Mouse (Mus musculus): ENCODE measurements around the gene Sppl2c.
A peak's percentile ranks its signal among the peaks of the same experiment; 100 is the strongest.
"Not testable (repeated sequence)": the region's sequence is repeated elsewhere in the genome, so short reads cannot be mapped to it uniquely, and the experiment has no call there.

Gene Sppl2c

DNA sequence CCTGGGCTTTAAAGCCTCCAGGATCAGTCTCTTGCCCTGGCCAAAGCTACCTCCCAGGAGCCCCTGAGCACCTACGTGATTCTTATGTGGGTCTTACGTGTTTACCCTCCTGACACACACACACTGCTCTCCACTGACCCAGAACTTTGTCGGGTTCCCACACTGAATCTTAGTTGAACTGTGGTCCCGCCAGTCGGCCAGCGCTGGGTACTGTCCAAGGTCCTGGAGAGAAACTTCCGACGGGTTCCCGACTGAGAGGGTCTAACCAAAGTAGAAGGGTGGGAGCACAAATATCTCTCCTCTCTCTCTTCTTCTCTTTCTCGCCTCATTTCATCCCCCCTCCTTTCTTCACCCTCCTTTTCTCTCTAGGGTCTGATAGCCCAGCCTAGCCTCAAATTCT, 11.7 kb downstream of the Sppl2c start:
- no peak for DNase-seq (ENCODE audit: low spot score)

DNA sequence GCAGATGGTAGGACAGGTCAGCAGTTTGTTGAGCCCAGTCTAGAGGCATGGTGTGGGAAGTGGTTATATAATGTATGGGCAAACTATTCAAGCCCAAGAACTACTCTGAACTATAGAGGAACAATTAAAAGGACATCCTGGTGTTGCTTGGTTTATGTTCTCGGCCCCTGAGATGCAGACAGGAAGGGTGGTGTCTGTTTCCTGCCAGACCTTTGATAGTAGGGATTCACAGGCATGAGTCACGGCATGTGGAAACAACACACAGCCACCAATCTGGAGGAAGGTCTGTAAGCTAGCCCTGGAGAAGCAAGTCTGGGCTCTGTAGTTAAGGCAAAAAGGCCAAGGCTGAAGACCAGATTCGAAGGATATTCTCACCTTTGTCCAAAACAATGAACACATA, 17.1 kb downstream of the Sppl2c start:
- DNase-seq (ENCODE audit: low spot score), result no peak

DNA sequence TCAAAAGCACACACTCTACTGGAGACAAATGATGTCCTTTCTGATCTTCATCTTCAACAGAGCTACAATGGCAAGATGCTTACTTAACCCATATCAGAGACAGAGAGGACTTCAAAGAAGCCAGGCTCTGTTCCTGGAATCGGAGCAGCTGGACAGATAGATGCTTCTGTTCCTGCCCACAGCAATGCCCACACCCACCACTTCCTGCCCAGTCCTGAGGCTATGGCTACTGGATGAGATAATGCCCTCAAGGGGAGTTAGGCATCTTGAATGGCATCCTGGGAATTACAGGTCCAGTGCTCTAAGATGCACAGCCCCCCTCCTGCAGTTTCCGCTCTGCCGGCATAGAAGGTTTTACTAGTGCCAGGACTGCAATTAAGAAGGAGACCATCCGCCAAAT, 20.4 kb downstream of the Sppl2c start:
- no peak for DNase-seq (ENCODE audit: low spot score)

DNA sequence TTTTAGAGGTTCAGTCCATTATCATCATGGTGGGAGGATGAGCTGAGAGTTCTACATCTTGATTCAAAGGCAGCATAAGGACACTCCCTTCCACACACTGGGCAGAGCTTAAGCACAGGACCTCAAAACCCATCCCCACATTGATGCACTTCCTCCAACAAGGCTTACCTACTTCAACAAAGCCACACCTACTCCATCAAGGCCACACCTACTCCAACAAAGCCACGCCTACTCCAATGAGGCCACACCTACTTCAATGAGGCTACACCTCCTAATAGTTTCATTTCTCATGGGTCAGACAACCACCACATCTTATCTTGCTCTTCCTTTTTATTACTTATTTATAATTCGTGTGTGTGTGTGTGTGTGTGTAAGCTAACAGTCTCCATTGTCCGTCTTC, 22.9 kb downstream of the Sppl2c start:
- DNase-seq (ENCODE audit: low spot score), result no peak

DNA sequence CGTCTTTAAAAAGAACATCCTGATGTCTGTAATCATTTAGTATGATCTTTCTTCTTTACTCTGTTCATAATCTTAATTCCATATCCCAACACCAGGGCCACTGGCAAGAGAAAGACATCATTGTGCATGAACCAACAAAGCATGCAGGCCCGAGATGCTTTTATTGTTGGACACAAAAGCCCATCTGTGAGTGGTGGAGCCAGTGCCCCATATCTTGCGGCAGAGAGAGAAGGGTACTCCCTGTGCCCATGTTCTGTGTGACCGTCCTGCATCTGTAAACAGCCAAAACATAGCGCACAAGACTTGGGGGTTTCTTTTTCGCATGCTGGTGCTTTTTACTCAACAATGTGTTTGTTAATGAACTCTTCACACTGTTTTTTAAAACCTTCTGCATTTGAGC, 25.1 kb downstream of the Sppl2c start:
- no peak for DNase-seq (ENCODE audit: low spot score)

DNA sequence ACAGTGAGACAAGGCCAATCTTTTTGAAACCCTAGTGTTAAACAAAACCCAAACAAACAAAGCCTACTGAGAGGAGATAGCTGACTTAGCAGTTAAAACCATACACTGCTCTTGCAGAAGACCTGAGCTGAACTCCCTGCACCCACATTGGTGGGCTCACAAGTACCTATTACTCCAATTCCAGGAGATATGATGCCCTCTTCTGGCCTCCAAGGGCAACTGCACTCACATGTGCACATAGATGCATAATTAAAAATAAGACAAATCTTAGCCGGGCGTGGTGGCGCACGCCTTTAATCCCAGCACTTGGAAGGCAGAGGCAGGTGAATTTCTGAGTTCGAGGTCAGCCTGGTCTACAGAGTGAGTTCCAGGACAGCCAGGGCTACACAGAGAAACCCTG, 28.0 kb downstream of the Sppl2c start:
- not testable (repeated sequence) for DNase-seq (ENCODE audit: low spot score)

DNA sequence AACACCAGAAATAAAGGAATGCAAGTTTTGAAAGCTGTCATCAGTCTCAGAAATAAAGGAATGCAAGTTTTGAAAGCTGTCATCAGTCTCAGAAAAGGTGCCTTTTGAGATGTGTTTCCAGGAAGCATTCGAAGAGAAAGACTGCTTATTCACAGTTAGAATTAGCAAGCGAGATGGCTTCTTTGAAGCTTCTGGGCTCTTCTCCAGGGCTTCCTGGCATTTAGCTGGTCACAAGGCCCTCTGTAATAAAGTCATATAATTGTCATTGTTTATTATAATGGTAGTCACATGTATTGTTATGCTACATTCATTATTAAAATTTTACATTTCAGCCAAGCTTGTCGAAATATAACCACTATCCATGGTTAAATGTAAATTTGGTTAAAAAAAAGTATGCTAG, 31.9 kb downstream of the Sppl2c start:
- no peak for DNase-seq (ENCODE audit: low spot score)

DNA sequence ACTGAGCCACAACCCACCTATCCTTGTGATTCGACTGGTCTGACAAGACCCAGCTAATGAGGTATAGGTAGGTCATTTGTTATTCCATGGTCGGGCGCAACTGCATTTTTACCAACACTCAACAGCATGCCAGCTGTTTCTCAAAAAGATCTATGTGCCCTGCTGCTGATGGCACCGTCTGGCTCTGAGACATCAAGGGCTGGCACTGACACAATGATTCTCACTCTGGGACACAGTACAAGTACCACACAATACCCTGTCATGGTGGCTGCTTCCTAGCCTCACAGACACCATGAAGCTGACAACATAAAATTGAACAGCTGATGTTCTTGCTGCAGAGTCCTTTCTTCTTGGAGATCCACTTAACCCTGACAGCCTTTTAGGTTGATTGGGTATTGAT, 34.2 kb downstream of the Sppl2c start:
- no peak for DNase-seq (ENCODE audit: low spot score)

DNA sequence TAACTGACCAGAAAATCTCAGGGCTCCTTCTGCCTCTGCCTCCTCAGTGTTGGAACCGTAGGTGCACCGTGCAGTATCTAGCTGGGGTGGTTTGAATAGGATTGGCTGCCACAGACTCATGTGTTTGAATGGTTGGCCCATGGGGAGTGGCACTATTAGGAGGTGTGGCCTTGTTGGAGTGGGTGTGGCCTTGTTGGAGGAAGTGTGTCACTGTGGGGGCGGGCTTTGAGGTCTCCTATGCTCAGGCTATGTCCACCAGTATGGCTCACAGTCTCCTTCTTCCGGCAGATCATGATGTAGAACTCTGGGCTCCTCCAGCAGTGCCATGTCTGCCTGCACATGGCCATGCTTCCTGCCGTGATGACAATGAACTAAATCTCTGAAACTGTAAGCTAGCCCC, 35.6 kb downstream of the Sppl2c start:
- DNase-seq (ENCODE audit: low spot score), result no peak

DNA sequence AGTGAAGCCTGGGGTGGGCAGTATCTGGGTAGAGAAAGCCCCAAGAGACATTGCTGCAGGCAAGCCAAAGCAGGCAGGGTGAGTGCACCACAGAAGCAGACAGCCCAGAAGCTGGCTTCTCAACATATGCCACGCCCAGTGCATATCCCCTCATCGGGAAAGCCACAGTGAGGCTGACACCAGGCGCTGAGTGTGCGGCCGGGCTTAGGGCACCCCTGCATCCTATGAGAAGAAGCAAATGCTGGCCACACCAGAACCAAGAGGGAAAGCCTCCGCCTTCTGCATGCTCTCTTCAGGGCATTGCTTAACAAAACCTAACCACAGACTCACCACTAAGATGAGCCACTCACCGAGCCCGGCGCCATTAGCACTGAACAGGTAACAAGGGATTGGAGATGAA, 37.2 kb downstream of the Sppl2c start:
- no peak for DNase-seq (ENCODE audit: low spot score)

DNA sequence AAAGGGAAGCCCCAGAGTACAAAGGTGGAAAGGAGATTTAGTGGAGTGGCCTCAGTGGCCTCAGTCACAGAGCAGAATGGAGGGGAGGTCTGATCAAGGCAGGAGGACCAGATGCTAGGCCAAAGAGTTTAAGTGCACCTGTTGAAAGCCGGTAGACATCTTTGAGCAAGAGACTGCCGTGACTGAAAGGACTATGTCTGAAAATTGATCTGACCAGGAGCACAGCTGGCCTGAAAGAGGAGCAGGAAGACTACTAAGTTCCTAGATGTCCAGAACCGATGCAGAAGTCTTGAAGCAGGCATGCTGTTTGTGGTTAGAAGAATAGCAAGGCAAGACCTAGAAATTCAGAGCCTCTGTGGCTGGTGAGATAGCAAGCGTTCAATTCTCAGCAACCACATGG, 43.3 kb downstream of the Sppl2c start:
- DNase-seq (ENCODE audit: low spot score), result no peak

DNA sequence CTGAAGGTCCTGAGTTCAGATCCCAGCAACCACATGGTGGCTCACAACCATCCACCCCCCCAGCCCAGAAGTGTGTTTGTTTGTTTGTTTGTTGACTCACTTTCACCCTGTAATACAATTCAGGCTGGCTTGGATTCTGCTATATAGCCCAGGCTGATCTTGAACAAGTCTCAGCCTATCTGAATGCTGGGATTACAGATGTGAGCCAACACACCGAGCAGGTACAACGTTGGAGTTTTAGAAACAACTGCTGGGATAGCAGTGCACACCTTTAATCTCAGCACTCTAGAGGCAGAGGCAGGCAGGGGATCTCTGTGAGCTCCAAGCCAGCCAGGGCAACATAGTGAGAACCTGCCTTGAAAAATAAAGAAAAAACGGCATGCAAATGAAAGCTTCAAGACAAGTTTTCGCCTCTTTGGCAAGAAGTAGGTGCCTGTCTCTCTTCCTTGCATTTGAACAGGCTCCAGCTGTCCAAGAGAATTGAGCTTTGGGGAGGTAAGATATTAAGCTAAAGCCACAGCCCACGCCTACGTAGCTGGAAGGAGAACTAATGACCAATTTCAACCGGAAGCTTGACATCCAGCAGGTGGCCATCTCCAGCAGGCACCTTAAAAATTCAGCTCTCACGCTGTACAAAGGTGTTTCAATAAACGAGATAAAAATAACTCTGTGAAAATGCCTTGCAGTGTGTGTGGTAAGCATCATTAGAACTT, 44.1 kb downstream of the Sppl2c start:
- no peak for DNase-seq (ENCODE audit: low spot score)

DNA sequence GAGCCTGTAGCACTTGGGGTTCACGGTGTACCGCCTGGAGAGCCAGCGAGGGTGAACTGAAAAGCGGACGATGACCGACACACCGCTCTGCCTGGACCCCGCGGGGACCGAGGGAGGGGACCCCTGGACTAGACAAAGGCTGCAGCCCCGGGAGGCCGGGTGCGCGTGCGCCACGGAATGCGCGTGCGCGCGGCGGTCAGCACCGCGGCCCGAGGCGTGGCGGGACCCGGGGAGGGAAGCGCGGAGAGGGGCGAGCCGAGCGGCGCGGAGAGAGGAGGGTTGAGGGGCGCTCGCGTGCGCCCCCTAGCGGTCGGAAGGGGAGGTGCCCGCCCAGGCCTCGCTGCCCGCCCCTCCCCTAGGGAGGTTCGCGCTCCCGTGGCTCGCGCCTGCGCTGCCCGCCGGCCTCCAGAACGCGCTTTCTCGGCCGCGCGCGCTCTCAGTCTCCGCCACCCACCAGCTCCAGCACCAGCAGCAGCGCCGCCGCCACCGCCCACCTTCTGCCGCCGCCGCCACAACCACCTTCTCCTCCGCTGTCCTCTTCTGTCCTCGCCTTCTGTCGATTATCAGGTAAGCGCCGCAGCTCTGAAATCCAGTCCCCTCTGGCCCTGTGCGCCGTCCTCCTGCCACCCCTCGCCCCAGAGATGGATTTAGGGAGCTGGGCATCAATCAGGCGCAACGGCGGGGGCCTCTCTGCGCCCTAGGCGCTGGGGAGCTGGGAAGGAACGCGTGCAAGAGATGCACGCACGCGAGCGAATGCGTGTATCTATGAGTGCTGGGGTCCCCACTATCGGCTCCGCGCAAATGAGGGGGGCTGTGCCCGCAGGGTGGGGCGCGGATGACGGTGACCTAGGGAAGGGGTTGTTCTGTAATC, 45.1 kb downstream of the Sppl2c start, which contains the start of gene Mapt:
Mapt (plus strand) TSS at position 350 of the 871 bp plus-strand sequence.
- DNase-seq (ENCODE audit: low spot score), result peak; percentile 81

DNA sequence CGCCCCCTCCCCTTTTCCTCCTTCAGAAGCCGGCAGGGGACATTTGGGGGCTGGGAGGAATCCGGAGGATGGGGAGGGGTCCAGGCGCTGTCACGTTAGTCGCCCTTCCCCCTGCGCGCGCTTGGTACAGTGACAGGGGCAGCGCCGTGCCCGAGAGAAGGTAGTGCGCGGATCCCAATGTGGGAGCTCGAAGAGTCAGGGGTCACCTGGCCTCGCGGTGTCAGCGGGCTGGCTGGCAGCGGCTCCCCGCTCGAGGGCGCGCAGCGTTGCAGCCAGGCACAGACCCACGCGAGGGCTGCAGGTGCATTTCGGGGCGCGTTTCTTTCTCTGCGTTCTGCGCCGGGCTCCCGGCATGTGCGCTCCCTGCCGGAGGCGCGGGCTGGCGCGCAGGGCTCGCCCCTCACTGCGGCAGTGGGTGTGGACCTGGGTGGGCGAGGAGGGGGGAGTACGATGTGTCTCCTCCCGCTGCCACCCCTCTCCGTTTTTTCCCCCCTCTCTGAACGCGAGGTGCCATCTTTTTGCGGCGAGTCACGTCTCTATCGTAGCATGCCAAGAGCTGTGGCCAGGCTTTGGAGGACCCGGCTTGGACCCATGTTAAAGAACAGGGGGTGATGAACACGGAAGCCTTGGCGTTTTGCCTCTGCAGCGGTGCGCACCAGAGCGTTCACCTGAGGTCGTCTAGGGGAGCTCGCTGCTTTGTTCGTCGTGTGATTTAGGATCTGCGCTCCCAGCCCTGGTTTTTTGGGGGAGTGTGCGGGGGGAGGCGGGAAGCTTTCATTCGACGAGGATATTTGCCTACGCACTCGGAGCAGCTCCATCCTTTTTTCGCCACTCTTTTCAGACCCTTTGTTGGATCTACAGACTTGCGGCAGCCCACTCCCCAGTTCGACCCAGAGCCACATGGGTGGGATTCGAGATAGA, 46.3 kb downstream of the Sppl2c start:
- DNase-seq (ENCODE audit: low spot score), result no peak

DNA sequence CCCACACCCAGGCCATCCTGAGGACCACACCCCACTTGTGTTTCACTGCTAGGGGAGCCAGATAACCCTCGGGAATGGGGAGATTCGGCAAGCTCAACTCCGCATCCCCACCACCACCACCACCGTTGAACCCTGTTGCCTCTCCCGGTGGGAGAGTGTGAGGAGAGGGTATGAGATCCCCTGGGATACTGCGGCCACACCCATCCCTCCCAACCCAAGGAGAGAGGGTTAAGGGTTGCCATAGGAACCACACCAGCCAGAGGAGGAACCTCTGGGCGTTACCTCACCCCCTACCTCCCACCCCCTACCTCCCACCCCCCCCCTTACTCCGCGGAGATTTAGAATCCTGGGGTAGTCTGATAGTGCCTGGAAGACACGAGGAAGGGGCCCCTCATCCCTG, 47.0 kb downstream of the Sppl2c start:
- DNase-seq (ENCODE audit: low spot score), result no peak

DNA sequence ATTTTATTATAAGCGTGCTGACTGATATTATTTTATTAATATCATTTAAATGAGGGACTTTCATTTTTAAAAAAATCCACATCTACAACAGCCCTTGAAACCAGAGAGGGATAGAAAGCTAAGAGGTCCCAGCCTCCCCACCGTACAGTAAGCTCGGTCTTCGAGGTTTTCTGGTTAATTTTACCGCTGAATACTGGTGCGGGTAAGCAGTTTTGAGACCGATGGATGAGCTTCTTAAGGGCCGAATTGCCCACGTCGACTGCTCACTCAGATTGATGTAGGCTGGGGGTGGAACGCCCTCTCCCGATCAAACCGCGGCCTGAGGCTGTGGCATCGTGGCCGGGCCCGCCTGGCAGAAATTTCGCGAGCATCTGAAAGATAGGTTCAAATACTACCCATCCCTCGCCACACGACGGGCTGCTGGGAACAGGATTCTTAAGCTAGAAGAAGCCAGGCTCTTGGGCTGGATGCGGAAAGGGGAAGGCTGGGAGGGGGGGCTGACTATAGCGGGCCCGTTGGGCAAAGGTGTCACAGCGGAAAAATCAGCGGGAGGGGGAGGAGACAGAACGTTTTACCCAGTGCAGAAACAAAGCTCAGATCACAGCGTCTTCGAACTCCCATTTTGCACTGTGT, 47.6 kb downstream of the Sppl2c start:
- no peak for DNase-seq (ENCODE audit: low spot score)

DNA sequence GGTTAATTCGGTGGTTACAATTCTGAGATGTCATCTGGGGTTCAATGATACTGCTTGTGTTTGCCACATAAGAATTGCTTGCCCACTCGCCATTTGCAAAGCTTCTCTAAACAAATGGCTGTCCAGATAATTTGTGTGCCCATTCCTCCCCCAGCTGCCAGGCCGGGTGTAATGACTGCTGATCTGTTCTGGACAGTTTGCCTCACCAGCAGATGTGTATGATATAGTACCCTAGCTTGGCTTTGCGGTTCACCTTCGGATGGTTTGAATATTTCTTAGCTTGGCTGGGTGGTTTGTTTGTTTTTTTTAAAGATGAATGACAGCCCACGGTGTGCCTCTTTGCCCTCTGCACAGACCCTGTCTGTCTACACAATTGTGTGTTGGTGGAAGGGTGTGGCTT, 48.6 kb downstream of the Sppl2c start:
- no peak for DNase-seq (ENCODE audit: low spot score)

DNA sequence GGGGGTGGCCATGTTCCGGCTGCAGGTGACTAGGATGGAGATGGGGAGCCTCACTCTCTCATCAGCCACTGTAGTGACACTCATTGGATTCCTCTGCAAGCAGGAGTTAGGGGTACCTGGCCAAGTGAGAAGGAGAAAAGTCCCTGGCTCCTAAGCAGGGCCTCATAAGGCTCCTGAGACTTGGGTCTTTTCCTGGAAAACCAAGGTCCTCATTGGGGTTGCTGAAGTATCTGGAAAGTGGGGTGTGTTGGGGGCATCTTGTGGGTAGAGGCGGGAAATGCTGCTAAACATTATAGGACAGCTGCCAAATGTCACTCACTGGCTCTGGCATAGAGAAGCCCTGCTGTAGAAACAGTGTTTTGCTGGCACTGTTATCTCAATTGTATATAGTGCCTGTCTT, 49.8 kb downstream of the Sppl2c start:
- no peak for DNase-seq (ENCODE audit: low spot score)

DNA sequence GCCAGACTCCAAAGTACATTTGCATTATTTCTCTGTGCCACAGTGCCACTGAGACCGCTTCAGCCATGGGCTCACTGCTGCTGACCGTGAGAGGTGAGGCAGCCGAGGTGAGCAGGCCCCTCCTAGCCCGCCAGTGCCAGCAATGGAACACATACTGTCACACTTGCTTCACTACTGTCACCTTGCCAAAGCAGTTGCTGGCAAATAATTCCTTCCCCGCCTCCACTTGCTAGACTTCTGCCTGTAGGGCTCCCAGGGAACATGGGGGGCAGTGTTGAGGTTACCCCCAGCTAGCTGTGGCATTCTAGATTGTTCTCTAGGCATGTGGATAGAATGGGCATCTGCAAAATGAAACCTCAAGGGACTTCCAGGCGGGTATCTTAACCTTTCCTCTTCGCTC, 51.1 kb downstream of the Sppl2c start:
- no peak for DNase-seq (ENCODE audit: low spot score)

DNA sequence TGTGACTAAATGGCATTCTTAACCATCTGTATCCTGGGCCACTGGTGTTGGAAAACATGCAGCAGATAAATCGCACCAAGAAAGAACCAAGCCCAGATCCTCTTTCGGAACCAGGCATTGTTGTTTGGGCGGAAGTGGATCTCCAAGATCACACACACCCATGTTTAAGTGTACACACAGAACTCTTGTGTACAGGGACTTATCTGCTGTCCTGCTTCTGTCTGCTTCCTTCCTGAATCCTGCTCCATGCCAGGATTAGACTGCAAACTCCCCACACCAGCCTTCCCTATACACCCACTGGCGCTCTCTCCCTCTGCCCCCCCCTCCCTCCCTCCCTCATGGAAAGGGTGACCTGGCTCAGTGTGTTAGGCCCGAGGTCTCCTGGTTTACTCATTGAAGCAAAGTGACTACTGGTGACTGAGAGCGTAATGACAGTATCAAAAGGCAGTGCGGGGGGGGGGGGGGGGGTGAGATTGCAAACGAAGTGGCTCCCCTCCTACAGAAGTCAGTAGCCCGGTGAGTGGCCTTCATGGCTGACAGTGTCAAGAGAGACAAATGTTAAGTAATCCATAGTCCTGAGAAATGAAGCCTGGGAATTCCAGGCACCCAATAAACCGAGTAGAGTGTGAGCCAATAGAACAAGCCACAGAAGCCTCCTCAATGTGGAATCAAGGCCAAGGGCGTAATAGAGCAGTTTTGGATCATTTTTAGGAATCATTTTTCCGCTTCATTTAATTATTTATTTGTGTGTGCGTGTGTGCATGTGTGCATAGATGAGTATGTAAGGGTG, 52.0 kb downstream of the Sppl2c start:
- DNase-seq (ENCODE audit: low spot score), result no peak
